Mouse (Mus musculus) adipocyte (in vitro differentiated cells): ENCODE data around the gene Atp2b2.

Experiments used
- DNase-seq: peaks from one replicate; pipeline ENCODE4 v3.0.0-alpha.2; 2016; ENCODE audit warnings: low spot score

Atp2b2 gene

GRCm38 (mm10) chr6:114011976-114012375, 30.4 kb downstream of the Atp2b2 start:
- DNase-seq, result no peak

GRCm38 (mm10) chr6:114003796-114004195, 38.6 kb downstream of the Atp2b2 start:
- DNase-seq, result no peak

GRCm38 (mm10) chr6:114000928-114001327, 41.5 kb downstream of the Atp2b2 start:
- DNase-seq, result no peak

DNA sequence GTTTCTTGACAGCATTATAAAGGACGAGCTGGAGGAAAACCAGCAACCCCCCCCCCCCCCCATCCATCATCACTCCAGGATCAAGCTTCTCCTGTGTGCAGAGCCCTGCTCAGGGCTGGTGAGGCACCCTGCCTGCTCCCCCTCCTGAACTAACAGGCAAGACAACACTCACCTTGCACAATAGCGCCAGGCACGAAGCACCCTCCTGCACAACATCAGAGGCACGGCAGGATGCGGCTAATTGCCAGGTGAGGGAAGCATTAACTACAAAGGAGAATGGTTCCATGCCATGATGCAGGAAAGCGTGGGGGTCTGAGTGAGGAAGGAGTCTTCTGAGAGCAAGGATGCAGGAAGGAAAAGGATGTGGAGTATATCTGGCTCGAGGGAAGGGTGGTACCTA, 42.1 kb downstream of the Atp2b2 start:
- no peak for DNase-seq

GRCm38 (mm10) chr6:113998413-113998812, 44.0 kb downstream of the Atp2b2 start:
- no peak for DNase-seq

GRCm38 (mm10) chr6:113994176-113994575, 48.2 kb downstream of the Atp2b2 start:
- DNase-seq, result no peak

DNA sequence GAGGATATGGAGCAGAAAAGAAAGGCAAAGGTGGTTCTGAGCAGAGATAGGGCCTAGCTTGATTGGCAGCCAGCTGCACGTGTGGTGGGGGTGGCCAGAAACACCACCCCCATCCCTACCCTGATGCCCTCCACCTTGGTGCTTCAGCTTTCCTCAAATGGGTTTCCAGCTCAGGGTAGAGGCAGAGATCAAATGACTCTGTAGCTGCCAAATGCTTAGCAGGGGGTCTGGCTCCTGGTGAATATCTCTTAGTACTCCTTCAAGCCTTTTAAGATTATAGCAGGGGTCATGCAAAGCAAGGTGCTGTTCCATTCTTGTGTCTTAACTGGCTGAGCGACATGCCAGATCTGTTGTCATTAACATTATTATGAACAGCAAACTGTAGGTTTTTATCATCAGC, 50.3 kb downstream of the Atp2b2 start:
- no peak for DNase-seq

- peak; percentile 12 for DNase-seq
Measured at GRCm38 (mm10) chr6:113991482-113991881, 50.9 kb downstream of the Atp2b2 start.

DNA sequence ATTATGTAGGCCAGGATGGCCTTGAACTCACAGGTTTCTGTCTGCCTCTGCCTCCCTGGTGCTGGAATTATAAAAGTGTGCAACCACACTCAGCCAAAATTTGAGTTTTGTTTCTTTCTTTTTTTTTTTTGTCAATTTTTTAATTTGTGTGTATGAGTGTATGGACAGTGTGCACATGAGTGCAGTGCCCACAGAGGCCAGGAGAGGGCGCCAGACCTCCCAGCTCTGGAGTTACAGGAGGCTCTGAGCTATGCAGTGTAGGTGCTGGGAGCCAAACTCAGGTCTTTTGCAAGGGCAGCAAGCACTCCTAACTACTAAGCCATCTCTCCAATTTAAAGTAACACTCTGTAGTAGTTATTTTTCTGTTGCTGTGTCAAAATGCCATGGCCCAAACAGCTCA, 52.4 kb downstream of the Atp2b2 start:
- DNase-seq, result no peak

DNA sequence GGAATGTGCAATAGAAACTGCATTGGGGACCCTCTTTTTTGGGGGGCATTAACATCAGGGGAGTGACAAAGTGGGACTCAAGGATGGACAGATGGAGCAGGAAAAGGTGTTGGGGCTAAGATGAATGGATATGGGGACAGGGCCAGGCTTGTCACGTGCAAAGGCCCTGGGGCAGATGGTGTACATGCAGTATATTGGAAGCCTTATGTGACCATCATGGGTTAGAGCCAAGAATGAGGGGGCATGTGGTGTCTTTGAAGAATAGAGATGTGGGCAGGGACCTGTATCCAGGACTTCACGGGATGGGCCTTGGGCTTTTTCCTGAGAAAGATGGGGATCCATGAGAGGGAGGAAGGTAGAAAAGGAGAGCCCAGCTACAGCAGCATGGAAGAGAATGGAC, 53.9 kb downstream of the Atp2b2 start:
- no peak for DNase-seq

DNA sequence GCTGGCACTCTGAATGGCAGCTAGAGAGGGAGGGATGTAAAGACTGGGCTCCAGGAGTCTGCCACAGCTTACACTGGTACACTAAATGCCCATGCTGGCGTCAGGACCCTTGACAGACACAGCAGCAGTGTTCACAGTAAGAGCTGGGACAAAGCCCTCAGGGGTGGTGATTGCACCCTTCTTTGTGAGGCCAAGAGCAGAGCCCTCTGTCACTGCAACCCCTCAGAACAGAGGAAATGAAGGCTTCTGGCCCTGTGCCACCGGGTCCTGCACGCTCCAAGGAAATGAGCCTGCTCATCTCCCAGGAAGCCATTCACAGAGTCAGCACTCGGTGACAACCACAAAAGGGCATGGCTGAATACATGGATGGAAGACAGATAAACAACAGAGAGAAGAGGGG, 55.7 kb downstream of the Atp2b2 start:
- DNase-seq, result no peak

DNA sequence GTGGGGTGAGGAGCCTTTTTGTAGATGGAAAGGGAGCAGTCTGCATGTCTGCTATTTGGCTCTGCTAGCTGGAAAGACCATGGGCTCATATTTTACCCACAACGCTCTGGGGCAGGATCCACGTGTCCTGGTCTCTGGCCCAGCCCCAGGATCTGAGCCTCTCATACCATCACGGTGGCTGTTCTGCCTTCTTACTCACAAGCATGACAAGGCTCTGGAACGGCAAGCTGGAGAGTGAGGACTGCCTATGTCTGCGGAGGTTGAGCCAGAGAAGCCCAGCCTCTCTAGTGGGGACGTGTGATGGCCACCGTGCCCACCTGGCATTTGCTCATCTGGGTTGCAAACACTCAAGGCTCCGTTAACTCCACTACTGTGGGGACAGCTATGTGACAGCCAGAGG, 63.7 kb downstream of the Atp2b2 start:
- DNase-seq, result no peak

DNA sequence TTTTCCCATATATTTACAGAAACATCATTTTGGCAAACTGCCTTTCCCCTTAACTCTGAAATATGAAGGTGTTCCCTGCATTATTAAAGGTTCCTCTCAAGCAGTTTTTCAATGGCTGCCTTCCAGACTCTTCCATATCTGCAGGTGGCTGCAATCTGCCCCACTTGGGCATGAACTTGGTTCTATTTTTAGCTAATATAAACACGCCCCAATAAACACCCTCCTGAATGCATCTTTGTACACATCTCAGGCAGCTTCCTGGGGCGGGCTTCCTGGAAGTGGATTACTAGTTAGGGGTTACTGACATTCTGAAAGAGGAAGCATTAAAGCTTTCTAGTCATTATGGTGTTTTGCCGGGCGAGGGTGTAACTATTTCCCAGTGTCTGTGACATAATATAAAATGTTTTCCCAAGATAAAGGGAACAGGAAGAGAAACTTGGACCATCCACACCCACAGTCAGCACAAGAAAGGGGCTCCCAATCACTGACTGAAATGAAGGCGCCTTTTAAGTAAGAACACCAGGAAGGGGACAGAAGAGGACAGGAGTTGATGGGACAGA, 64.2 kb downstream of the Atp2b2 start:
- DNase-seq, result no peak

GRCm38 (mm10) chr6:113970900-113971299, 71.5 kb downstream of the Atp2b2 start:
- no peak for DNase-seq

- DNase-seq, result no peak
Measured at GRCm38 (mm10) chr6:113970464-113970863, 71.9 kb downstream of the Atp2b2 start.

GRCm38 (mm10) chr6:113969751-113970150, 72.7 kb downstream of the Atp2b2 start:
- DNase-seq, result no peak

GRCm38 (mm10) chr6:113962811-113963210, 79.6 kb downstream of the Atp2b2 start:
- DNase-seq, result peak; percentile 14

DNA sequence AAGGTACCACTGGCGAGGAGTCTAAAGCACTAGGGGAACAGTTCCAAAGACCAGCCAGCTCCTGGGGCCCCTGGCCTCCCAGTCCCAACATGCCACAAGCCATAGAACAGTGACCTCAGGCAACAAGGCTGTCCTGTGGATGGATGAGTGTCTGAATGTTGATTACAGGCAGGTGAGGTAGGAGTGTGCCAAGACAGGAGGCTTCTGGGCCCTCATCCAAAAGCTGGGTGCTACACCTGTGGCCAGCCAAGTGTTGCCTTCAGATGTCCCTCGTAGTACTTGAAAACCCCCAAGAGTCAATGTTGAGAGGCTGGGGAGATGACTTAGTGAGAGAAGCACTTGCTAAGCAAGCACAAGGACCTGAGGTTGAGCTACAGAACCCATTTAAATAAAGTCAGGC, 80.8 kb downstream of the Atp2b2 start:
- DNase-seq, result no peak

DNA sequence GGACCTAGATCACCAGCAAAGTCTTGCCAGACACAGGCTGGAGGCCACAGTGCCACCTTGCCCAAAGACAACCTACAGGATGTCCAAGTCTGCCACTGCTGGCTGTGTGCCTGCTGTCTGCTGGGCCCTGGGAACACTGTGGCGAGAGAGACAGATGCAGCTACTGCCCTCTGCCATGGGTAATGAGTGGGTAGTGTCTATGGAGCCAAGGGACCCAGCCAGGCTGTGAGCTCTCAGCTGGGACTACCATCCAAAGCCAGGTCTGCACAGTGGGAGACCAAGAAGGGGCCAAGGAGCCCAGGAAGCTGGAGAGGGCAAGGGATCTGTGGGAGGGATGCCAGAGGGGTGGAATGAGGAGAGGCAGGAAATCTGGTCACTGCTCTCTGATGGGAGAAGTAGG, 83.1 kb downstream of the Atp2b2 start:
- DNase-seq, result no peak

- no peak for DNase-seq
Measured at GRCm38 (mm10) chr6:113958714-113959113, 83.7 kb downstream of the Atp2b2 start.

DNA sequence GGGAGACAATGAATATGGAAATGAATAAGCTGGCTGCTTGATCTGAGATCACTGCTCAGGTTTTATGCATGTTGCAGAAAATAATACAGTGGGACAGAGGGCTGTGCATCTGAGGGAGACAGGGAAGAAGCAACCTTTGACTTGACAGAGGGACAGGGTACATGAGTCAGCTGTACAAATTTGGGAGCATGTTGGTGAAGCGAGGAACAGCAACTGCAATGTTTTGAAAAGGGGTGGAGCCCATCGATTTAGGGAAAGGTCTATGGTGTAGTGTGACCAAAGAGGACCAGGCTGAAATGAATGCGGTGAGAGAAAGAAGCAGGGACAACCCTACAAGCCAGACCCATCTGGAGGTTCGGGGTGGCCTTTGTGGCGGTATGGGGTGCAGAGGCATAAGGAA, 84.4 kb downstream of the Atp2b2 start:
- no peak for DNase-seq

- DNase-seq, result no peak
Measured at GRCm38 (mm10) chr6:113957232-113957940, 85.0 kb downstream of the Atp2b2 start.

GRCm38 (mm10) chr6:113947515-113947914, 94.9 kb downstream of the Atp2b2 start:
- peak; percentile 44 for DNase-seq

- no peak for DNase-seq
Measured at GRCm38 (mm10) chr6:113942355-113942754, 100.1 kb downstream of the Atp2b2 start.
